Mouse (Mus musculus): Measurements from ENCODE around the gene Anapc15. TPM values are rescaled to one million over a fixed set of nuclear protein-coding genes. Genes with fewer than 3 reads are reported as not detected.

Gene Anapc15
- total RNA-seq (2023) = 38.9 TPM

DNA sequence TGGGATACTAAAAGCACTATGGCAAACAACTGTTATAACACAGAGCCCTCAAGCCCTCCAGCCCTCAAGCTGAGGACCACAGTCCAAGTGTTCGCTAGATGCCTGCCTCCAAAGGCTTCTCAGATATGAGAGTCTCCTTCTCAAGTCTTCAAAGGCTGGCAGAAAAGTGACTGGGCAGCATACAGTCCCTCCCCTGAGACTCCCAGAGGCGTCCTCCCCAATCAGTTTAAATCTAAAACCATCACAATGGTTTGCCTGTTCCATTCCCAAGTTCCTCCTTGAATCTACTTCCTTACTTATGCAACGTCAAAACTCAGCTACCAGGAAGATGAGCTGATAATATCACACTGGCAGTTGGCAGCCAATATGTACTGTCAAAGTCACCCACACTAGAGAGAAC is at the start of gene Anapc15:
Anapc15 (plus strand) TSS at position 301 of the 400 bp plus-strand sequence.

DNA sequence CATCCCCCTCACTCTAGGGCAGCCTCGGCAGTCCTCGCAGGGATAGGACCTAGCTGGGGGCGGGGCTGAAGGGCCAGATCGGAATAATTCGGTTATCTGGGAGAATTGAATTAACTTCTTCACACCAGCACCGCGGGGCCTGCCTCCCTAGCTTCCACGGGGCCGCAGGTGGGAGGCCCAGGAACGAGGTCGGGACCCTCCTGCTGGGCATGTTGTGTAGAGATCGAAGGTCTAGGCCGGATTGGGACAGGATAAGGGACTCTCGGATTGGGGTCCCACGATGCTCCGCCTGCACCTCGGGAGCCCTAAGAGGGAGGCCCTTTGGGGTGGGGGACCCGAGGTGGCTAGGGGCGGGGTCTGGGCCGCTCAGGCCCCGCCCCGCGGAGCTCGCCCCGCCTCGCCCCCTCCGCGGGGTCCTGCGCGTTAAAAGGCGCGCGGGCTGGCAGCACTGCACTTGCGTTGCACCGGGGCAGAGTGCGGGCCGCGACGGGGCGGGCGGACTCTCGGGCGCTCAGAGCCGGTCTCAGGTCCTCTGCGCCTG is 45.6 kb upstream of the Anapc15 start, which contains the start of gene Phox2a:
Phox2a (plus strand) TSS at position 453 of the 541 bp plus-strand sequence.

DNA sequence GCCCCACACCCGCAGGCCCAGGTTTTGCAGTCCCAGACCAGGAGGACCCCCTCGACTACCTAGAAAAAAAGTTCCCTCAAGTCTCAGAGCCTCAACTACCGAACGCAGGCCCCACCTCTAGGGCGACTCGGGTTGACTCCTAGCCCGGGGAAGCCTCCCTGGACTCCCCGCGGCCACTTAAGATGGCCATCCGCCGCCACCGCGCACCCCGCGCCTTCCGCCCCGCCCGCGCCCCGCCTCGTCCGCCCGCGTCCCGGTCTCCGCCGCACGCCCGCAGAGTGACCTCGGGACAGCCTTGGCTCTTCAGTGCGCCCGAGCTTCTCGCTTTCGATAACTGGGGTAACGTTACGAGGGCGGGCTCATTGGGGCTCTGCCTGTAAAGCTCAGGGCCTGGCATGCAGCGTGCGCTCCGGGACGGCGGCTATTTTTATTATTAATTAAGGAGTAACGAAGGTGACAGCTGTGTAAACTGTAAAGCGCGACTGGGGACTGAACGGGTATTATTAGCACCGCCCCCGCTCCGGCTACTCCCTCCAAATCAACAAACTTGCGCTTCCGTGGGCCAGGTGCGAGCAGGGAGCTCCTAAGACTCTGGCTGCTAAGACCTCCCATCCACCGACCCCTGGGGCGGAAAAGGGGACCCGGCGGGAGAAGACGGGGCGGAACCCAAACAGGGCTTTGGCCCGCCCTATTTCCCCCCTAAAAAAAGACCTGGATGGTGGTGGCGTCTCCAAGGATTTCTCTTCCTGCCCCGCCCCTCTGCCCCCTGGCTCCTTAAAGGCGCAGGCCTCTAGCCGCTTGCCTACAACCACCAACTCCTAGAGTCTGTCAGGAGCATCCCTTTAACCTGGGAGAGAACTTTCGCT is 25.7 kb upstream of the Anapc15 start, which contains the start of gene Inppl1:
Inppl1 (minus strand) TSS at position 624 of the 866 bp plus-strand sequence.

DNA sequence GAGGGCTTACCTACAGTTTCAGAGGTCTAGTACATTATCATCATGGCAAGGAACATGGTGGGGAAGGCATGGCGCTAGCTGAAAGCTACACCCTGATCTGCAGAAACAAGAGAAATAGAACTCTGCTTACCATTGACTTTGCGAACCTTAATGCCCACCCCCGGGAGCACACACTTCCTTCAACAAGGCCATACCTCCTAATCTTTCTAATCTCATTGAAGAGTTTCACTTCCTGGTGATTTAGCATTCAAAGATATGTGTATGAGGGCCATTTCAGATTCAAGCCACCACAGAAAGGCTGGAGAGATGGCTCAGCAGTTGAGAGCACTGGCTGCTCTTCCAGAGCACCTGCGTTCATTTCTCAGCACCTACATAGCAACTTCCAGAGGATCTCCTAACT is 6.4 kb upstream of the Anapc15 start, which contains the start of gene Folr2:
Folr2 (minus strand) TSS at position 101 of the 400 bp plus-strand sequence.

DNA sequence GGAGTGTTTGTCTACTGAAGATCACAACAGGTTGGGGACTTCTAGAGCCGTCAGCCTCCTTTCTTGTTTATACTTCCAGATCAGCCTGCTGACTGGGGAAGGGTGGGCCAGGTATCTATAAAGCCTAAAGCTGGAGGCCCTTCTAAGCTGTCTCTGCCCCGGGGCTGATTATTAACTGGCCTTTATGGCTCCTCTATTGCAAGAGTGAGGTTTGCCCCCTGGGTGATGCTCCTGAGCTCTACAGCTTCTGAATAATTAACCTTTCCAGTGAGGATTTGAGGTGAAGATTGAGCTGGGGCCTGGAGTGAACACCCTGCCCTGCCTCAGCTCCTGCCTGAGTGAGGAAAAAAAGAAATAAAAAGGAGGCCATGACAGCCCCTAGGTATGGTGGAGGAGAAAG is 7.1 kb downstream of the Anapc15 start, which contains the start of gene Folr1:
Folr1 (minus strand) TSS at position 160 of the 400 bp plus-strand sequence.

DNA sequence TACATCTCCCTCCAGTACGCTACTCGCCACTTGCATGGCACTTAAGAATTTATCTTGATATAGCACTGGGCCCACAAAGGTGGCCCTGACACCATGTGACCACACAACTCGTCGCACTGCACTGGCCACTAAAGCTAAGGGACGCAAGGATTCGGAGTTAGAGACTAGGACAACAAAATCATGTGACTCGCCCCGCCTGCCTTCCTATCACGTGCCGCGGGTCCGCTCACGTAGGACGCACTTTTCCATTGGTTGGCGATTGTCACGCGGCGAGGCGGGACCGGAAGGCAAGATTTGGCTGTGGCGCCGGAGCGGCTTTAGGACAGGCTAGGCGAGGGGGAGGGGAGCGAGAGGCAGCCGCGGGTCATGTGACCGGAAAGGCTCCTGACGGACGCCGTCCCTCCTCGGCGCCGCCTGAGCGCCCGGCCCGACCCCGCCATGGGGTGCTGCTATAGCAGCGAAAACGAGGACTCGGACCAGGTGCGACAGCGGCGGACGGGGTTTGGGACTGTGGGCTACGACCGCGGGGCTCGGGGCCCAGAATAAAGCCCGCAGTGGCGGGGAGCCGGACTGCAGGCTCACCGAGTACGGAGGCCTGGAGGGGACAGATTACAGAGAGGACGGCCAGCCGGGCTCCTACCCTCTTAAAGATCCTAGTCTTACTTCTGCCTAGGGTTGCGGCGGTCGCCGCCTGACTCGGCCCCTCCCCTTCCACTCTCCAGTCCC is 42.2 kb downstream of the Anapc15 start, which contains the start of gene Lamtor1:
Lamtor1 (plus strand) TSS at position 344 of the 726 bp plus-strand sequence.

DNA sequence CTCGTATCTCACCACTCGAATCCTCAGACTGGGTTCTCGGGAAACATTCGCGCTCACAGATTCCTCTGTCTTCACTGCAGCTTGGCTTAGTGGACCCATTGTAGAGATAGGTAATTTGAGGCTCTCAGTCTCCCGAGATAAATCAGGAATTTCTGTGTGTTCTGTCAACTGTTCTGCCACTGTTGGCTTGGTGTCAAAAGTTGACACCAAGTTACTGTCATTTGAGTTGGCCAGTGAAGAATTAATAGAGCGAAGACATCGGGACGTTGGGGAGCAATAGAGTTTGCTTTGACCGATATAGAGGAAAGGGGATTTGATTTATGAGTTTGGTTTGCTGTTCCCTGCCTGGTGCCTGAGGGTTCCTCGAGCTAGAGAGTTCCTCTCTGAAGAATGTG is 42.8 kb downstream of the Anapc15 start, which contains the start of gene Tomt:
Tomt (minus strand) TSS at position 73 of the 395 bp plus-strand sequence.

DNA sequence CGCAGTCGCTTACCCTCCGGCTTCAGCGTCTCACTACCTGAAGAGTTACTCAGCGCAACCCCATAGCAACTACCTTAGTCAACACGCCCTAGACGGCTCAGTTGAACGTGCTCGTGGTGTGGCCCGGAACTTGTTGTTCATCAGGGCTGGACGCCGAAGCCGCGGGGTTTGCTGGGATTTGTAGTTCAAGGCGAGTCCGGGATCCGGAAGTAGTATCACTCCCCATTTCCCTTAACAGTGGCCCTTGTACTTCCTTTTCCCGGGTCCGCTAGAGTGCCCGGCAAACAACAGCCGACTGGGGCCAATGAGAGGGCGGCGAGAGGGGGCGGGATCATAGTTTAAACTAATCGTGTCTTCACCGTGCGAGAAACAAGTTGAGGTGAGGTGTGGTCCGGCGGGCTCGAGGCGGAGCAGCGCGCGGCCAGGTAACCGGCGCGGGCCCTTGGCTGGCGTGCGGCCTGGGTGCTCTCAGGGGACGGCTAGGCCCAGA is 70.3 kb downstream of the Anapc15 start, which contains the start of the genes Lrrc51 and Numa1:
Lrrc51 (minus strand) TSS at position 145 of the 490 bp plus-strand sequence.
Numa1 (plus strand) TSS at position 361 of the 490 bp plus-strand sequence.

Other genes starting within 250 kb of the Anapc15 start
- 21.1 TPM for gene Clpb, start 200.1 kb upstream of the Anapc15 start, total RNA-seq (2023)
- gene Phox2a, start 45.4 kb upstream of the Anapc15 start, total RNA-seq (2023) = not detected
- gene Inppl1, start 25.5 kb upstream of the Anapc15 start, total RNA-seq (2023) = 20.5 TPM
- gene Folr2, start 6.5 kb upstream of the Anapc15 start, total RNA-seq (2023) = not detected
- gene Folr1, start 7.1 kb downstream of the Anapc15 start, total RNA-seq (2023) = not detected
- gene Lamtor1, start 42.2 kb downstream of the Anapc15 start, total RNA-seq (2023) = 57.3 TPM
- 0.44 TPM for gene Tomt, start 42.6 kb downstream of the Anapc15 start, total RNA-seq (2023)
- gene Lrrc51, start 70.2 kb downstream of the Anapc15 start, total RNA-seq (2023) = 2.6 TPM
- 348 TPM for gene Numa1, start 70.4 kb downstream of the Anapc15 start, total RNA-seq (2023)
- 13.0 TPM for gene Il18bp, start 155.0 kb downstream of the Anapc15 start, total RNA-seq (2023)
- 34.6 TPM for gene Rnf121, start 201.8 kb downstream of the Anapc15 start, total RNA-seq (2023)
- 40.5 TPM for gene Xndc1, start 201.8 kb downstream of the Anapc15 start, total RNA-seq (2023)
- gene Xntrpc, start 202.0 kb downstream of the Anapc15 start, total RNA-seq (2023) = 6.6 TPM
- gene Trpc2, start 219.4 kb downstream of the Anapc15 start, total RNA-seq (2023) = 2.1 TPM
- gene Art1, start 238.0 kb downstream of the Anapc15 start, total RNA-seq (2023) = not detected
- 2.2 TPM for gene Art5, start 245.8 kb downstream of the Anapc15 start, total RNA-seq (2023)

Measured in CD4-positive naive resting alpha-beta T cell, adult 57 days (primary cell).